Mouse (Mus musculus): ENCODE results near the gene Rab3a. TPM values are rescaled to one million over a fixed set of nuclear protein-coding genes. Genes with fewer than 3 reads are reported as not detected.

Gene Rab3a
- total RNA-seq, 2 experiments from 2014 or later: 1.6 to 5.5 TPM

GRCm38 (mm10) chr8:70757523-70758307, 3.2 kb downstream of the Rab3a start:
- no peak for ATAC-seq (replicated peaks; ENCODE audit: poor library complexity, severe bottlenecking)

- no peak for ATAC-seq (replicated peaks; ENCODE audit: poor library complexity, severe bottlenecking)
Observed at GRCm38 (mm10) chr8:70758308-70758615, 3.8 kb downstream of the Rab3a start.

DNA sequence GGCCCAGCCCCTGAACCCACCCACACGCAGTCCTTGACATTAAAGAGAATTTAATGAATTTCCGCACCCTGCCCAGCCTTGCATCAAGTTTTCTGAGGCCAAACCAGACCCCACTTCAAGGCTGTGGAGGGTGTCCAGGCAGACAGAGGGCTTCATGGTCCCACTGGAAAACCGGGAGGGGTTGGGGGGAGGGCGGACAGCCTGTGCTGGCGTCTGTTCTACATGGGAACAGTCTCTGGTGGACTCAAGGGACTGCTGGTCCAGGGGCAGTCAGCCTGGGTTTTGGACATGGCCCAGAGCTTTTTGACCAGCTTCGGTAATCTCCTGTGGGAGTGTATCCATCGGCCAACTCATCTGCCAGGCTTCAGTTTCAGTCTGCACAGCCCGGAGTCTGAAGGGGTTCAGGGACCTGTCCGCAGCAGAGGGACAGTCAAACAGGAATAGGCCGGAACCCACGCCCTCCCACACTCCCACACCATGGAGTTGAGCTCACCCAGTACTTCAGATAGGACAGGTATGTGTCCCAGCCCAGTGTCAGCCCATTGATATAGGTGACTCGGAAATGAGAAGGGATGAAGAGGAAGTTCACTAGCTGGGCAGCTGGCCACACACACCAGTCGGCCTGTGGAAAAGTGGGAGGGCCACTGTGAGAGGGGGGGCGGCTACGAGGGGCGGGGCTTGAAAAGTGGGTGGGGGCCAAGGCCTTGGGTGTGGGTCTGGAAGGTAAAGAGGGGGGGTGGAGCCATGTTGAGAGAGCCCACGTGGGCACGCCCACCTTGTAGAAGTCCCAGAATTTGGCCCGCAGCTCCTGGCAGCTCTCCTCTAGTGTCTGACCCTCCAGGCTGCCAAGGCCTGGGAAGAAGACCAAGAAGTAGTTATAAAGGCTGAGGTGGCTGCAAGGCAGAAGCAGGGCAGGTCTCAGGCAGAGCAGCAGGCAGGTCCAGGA, 4.4 kb downstream of the Rab3a start:
- ATAC-seq (replicated peaks; ENCODE audit: poor library complexity, severe bottlenecking): no peak

GRCm38 (mm10) chr8:70760350-70760749, 5.9 kb downstream of the Rab3a start:
- no peak for ATAC-seq (replicated peaks; ENCODE audit: poor library complexity, severe bottlenecking)

GRCm38 (mm10) chr8:70760775-70761406, 6.4 kb downstream of the Rab3a start, which contains the start of gene Mpv17l2:
Gene Mpv17l2, minus strand, starts transcription at chr8:70760946.
- ATAC-seq (replicated peaks; ENCODE audit: poor library complexity, severe bottlenecking): peak; percentile 85

DNA sequence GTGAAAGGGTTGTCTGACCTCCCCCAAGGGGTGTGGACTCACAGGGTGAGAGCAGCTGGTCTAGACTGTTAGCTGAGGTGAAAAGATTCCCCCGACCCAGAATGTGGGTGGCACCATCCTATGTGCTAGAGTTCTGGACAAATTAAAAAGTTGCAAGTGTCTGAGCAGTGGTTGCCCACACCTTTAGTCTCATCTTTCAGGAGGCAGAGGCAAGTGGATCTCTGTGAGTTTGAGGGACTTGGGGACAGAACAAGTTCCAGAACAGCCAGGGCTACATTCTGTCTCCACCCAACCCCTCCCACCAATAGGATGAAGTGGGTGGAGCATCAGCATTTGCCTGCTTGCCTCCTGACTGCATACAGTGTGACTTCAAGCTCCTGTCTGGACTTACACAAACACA, 7.6 kb downstream of the Rab3a start:
- ATAC-seq (replicated peaks; ENCODE audit: poor library complexity, severe bottlenecking): no peak

- ATAC-seq (replicated peaks; ENCODE audit: poor library complexity, severe bottlenecking): no peak
Observed at GRCm38 (mm10) chr8:70763354-70763753, 8.9 kb downstream of the Rab3a start.

- ATAC-seq (replicated peaks; ENCODE audit: poor library complexity, severe bottlenecking): no peak
Observed at GRCm38 (mm10) chr8:70764026-70764425, 9.5 kb downstream of the Rab3a start.

GRCm38 (mm10) chr8:70764676-70765075, 10.2 kb downstream of the Rab3a start:
- ATAC-seq (replicated peaks; ENCODE audit: poor library complexity, severe bottlenecking): no peak

GRCm38 (mm10) chr8:70765329-70765728, 10.8 kb downstream of the Rab3a start:
- no peak for ATAC-seq (replicated peaks; ENCODE audit: poor library complexity, severe bottlenecking)

GRCm38 (mm10) chr8:70765838-70766570, 11.5 kb downstream of the Rab3a start:
- ATAC-seq (replicated peaks; ENCODE audit: poor library complexity, severe bottlenecking): peak; percentile 5; the same call in 1 of the 2 replicates

DNA sequence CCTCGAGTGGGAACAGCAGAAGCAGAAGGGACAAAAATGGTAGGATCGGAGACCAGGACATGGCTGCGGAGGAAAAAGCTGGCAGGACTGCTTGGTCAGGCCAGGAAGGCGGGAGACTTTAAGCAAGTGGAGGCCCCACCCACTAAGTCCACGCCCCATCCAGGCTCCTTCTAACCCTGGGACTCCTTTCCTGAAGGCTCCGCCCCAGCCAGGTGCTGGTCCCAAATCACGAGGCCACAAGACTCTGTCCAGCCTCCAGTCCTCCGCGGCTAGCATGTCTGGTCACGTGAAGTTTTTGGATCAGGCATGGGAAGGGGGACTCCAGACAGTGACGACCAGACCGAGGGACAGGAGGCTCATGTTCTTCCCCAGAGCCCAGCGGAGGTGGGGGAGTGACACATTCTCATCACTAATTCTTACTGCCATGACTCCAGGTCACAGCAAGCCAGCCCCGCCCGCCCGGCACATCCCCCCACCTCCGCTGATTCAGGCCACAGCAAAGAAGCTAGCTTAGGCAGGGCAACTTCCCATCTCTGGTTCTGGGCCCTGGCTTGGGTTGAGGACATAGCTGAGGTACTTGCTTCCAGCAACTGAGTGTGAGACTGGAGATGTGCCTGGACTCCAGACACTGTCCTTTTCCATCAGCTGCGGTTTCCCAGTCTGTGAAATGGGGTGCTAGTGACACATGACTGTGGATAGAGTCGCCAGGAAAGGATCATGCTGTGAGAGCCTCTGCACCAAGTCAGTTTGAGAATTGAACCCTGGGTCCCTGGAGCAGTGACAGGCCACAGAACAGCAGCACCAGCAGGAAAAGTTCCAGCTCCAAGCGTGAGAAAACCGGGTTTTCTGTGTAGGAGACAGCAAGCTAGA, 12.3 kb downstream of the Rab3a start:
- peak; percentile 21; the same call in 1 of the 2 replicates for ATAC-seq (replicated peaks; ENCODE audit: poor library complexity, severe bottlenecking)

- no peak for ATAC-seq (replicated peaks; ENCODE audit: poor library complexity, severe bottlenecking)
Observed at GRCm38 (mm10) chr8:70767503-70767902, 13.0 kb downstream of the Rab3a start.

DNA sequence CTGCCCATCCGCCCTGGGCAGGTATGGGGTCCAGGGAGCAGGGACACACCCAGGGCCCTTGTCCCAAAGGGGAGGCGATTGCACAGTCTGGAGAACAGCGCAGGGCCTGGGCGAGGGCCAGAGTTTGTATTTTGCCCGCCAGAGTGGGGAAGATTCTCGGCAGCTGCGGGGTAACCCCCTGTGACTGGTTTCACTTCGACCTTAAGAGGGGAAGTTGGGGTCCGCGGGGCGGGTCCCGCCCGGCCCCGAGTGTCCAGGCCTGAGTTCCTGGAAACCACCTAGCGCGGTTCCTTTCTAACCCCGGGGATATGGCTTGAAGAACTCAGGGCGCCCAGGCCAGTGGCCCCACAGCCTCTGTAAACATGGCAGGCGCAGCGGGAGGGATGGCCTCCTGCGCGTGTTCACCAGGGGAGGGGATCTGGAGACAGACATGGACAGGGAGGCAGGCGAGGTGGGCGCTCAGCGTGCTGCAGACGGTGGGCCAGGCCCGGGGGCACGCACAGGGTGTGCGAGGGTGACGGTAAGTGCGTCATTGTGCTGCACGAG, 13.8 kb downstream of the Rab3a start:
- peak; percentile 46 for ATAC-seq (replicated peaks; ENCODE audit: poor library complexity, severe bottlenecking)

DNA sequence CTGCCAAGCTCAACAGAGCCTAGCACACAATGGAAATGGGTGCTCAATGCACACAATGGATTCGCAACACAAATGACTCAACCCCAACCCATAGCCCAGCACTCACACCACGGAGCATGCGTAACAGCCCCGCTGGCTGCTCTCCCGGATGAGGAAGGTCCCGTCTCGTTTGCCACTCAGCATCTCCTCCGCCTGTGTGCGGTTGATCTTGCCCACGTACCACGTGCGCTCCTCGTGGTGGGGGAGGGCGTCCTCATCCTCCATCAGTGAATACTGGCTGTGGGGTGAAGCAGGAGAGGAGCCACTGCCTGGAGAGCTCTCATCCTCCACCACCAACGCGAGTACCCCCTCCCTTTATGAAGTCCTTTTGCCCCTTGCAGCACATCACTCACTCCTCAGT, 14.5 kb downstream of the Rab3a start:
- no peak for ATAC-seq (replicated peaks; ENCODE audit: poor library complexity, severe bottlenecking)

DNA sequence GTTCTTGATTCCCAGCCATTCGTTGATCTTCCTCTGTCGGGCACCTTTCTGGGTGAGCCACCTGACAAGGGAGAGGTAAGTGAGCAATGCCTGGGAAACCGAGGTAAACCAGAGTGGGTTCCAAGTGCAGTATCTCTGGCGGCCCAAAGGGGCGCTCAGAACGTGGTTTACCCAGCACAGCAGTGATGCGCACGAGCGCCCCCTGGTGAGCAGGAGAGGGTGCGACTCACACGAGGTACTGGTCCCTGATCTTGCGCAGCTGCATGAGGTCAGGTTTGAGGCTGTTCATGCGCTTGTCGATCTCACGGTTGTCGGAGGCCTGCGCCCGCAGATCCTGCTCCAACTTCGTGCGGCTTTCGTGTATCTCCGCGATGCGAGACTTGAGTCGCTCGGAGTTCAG, 14.9 kb downstream of the Rab3a start:
- ATAC-seq (replicated peaks; ENCODE audit: poor library complexity, severe bottlenecking): peak; percentile 69

- no peak for ATAC-seq (replicated peaks; ENCODE audit: poor library complexity, severe bottlenecking)
Observed at GRCm38 (mm10) chr8:70769858-70770257, 15.4 kb downstream of the Rab3a start.

DNA sequence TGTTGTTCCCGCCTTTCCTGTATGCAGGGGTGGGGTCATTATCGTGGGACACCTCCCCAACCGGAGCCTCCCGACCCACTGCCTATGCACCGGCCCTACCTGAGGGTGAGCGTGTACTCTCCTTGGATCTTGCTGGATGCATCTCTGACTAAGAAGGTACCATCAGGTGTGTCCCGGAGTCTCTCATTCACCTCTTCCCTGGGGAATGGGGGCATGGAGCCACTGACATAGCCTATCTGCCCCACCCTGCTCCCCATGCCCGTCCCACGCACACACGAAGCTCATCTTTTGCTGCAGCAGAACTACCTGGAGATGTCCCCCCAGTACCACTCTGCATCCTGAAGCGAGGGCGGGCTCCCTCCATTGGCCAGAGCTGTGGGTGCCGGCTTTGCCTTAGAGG, 16.3 kb downstream of the Rab3a start:
- ATAC-seq (replicated peaks; ENCODE audit: poor library complexity, severe bottlenecking): no peak

GRCm38 (mm10) chr8:70771217-70771616, 16.7 kb downstream of the Rab3a start:
- ATAC-seq (replicated peaks; ENCODE audit: poor library complexity, severe bottlenecking): no peak

Measured in granulocyte monocyte progenitor cell, adult 5-6 weeks (primary cell).